Mouse (Mus musculus) left cerebral cortex, postnatal 10 days (tissue): ENCODE measurements around the gene Rassf5. TPM values are rescaled to one million over a fixed set of nuclear protein-coding genes. Genes with fewer than 3 reads are reported as not detected.
"Not testable (repeated sequence)": the region's sequence is repeated elsewhere in the genome, so short reads cannot be mapped to it uniquely, and the experiment has no call there.

ENCODE experiments used
- DNase-seq, 2 experiments: peaks; one replicate each; pipeline ENCODE4 v3.0.0; 2021 to 2022; ENCODE audit warnings: low spot score in 2 of 2, mixed read lengths in 1 of 2; ENCODE audit errors: extremely low spot score in 1 of 2
- intact Hi-C: fragments of 180-260 bp; cut with DNase I; formaldehyde crosslinking; loops from one replicate; pipeline ENCODE4 v1.15.1; 2025
- total RNA-seq, 2 experiments: library from RNA; stranded (reverse); gene quantifications; 2 replicates each; pipeline ENCODE4 v1.2.3; 2021

The Rassf5 gene
- total RNA-seq, 2 experiments from 2014 or later, result 19.9 to 21.8 TPM

- intact Hi-C loops, result no loop called here
- DNase-seq, result no peak
Measured at GRCm38 (mm10) chr1:131161091-131161490, 84.0 kb downstream of the Rassf5 start.

DNA sequence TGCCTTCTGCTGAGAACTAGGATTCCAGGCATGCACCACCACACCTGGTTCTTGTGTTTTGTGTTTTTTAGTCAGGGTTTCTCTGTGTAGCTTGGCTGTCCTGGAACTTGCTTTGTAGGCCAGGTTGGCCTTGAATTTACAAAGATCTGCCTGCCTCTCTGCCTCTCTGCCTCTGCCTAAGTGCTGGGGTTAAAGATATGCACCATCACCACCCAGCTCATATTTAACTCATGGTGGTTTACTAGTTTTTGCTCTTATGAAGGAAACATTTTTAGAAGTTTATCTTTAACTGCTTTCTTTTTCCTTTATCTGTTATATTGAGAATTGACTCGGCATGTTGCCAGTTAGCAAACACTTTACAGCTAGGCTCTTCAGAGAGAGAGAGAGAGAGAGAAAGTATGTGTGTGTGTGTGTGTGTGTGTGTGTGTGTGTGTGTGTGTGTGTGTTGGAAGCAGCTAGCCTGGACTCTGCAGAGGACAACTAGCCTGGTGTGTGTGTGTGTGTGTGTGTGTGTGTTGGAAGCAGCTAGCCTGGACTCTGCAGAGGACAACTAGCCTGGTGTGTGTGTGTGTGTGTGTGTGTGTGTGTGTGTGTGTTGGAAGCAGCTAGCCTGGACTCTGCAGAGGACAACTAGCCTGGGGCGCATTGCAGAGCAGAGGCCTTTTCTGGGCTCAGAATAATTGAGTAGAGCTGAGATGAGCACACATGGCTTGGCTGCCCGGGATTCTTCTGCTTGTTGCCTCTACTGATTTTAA lies 85.3 kb downstream of the Rassf5 start:
- intact Hi-C loops, DNase-seq: not testable (repeated sequence)

- DNase-seq, result no peak
- intact Hi-C loops, result loop anchor here (2.0 kb wide), 1 partner anchor 41 kb away; no protein-coding TSS in a partner anchor
Measured at GRCm38 (mm10) chr1:131155456-131155855, 89.6 kb downstream of the Rassf5 start.

DNA sequence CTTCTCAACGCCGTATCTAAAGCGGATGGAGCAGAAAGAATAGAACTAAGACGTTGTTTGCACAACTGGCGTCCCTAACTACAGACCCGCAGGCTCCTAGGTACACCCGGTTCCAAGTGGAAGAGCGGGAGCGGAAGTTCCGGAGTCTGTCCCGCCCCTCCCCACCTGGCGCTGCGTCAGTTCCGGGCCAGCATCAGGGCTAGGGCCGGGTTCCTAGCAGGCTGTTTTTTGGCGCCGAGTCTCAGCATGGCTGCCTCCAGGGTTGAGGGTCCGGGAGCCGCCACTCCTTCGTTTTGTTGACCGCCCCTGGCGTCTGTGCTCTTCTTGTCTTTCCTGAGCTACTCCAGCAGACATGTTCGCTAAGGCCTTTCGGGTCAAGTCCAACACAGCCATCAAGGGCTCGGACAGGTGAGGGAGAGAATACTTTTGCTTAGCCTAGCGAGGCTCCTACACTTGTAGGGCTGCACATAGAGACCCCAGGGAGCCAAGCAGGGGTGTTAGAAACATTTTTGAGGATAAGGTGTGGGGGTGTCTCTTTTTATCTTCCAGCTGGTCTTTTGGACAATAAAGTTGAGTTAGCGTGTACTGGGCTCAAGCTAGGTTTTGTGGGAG lies 91.9 kb downstream of the Rassf5 start, which contains the start of gene Eif2d:
TSS of gene Eif2d (plus strand) at position 164 of the 612 bp plus-strand sequence.
- intact Hi-C loops, result no loop called here
- peak; percentile 82 to 91 for DNase-seq

DNA sequence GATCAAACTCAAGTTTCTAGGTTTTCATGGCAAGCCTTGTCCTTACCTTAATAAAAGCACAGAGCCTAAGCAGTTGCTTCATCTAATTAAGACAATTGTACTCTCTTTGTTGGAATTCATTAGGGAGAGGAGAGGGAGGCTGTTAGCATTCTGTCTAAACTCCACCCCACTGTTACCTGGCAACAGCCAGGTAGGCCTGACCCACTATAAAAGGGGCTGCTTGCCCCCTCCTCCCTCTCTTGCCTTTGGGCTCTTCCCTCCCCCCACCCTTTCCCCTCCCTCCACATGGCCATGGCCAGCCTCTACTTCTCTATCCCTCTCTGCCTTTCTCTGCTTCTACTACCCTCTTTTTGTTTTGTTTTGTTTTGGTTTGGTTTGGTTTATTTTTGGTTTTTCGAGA lies 95.6 kb downstream of the Rassf5 start:
- intact Hi-C loops, result no loop called here

DNA sequence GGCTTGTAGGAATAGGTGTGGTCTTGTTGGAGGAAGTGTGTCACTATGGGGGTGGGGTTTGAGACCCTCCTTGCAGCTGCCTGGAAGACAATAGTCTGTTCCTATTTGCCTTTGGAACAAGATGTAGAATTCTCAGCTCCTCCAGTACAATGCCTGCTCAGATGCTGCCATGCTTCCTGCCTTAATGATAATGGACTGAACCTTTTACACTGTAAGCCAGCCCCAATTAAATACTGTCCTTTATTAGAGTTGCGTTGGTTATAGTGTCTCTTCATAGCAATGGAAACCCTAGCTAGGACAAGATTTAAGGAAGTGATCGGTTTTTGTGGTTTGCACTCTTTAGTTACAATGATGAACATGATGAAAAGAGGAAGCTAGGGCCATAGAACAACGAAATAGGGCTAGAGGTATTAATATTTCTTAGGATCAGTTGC lies 98.9 kb downstream of the Rassf5 start:
- intact Hi-C loops, result no loop called here
- DNase-seq, result no peak

More for the DNA sequence above, 95.6 kb downstream of the Rassf5 start:
- DNase-seq, result no peak

DNA sequence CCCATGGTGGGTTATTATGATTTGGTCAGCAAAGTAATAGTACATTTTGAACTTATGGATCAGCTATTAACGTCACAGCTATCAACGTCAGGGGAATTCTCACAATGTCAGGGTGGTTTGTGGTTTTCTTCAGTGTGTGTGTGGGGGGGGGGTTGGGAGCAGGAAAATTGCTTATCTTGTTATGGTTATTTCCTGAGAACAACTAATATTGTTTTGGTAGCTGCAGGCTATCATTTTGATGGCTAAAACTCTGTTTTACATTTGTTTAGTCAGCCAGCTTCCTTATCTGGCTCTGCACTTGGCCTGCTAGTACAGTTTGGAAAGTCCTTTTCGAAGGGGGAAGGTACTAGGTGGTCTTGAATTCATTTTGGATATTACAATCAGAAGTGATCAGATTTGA lies 99.8 kb downstream of the Rassf5 start:
- DNase-seq, intact Hi-C loops: not testable (repeated sequence)

- no peak for DNase-seq
- intact Hi-C loops, result no loop called here
Measured at GRCm38 (mm10) chr1:131142472-131142871, 102.6 kb downstream of the Rassf5 start.

DNA sequence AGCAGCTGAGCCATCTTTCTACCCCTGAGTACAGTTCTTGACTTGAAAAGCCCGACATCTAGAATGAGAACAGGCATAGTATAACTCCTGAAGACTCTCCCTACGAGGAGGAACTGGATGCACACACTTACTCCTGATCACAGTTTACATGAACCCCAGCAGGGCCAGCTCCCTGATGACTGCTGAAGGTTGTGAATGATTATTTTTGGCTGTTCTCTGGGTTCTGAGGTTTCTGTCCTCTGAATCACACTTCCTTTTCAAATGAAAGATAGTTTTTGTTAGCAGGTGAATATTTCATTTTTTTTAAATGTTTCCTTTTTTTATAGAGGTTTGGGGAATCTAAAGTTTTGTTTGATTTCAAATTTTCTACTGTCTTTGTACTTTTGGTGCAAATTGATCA lies 103.6 kb downstream of the Rassf5 start:
- no peak for DNase-seq
- intact Hi-C loops, result no loop called here

DNA sequence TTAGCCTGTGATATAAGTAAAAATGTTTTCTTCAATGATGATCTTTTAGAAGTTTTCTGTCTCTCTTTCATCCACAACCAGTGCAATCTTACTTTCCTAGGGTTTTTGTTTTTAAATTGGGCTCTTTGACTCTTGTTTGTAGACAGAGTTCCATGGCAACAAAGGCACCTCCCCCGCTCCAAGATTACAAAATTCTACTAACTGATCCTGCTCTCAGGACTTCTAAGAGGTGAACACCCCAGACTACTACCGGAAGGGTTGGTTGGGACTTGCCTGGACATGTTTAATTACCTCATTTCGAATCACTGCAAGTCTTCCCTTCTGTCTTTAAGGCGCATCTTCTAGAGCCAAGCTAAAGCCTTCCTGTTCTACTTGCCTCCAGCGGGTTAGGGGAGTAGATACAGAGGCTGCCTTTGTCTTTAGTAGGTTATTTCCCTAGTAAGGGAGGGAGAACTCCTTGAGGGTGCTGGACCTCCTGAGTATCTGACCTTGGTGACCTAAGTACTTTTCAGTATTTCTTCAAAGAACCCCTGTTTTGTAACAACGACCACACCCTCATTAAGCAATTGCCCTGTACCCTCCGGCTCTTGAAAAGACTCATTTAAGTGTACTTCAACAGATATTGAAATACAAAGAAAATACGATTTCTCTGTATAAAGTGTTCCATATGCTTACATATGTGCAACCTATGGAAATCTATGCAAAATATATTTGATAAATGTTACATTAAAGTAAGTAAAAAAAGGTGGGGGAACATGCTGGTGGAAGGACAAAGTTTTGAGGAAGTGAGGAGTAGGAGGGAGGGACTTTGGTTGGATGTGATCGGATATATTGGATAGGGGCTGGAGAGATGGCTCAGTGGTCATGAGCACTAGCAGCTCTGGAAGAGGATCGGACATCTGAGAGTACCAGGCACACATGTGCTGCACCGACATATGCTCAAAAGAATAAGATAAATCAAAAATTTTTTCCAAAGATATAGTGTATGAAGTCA lies 105.7 kb downstream of the Rassf5 start:
- intact Hi-C loops, result no loop called here
- no peak for DNase-seq

DNA sequence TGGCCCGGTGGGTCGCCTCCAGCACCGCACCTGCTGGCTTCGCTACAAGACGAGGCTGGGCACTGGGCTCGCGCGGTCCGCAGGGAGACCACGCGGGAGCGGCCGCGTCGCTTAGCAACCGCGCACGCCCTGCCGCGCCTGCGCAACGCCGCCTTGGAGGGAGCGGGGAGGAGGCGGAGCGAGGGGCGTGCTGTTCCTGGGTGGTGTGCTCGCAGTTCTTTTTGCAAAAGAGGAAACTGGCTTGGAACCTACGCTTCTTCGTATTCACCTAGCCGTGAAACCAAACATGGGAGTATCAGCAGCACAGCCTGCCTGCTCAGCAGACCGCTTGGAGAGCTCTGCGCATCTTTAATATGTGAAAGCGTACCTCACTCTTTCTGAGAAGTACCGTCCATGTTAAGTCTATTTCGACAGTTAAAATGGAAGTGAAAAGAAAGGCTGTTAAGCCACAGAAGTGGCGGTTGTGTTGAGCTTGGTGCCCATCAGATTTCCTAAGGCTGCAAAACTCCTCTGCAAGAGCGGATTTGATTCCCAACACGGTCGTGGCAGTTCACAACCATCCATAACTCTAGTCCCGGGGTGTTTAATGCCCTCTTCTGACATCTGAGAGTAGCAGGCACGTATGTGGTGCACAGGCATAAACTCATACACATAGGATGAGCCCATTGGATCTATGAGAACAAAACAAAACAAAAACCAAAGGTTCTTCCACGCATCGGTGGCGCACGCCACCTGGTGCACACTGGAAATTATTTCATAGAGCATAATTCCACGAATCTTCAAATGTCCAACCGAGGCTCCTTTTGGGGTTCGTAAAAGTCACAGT lies 106.7 kb downstream of the Rassf5 start, which contains the start of gene Dyrk3:
TSS of gene Dyrk3 (minus strand) at position 150 of the 826 bp plus-strand sequence.
- intact Hi-C loops, result no loop called here
- peak; percentile 86 to 94 for DNase-seq

- DNase-seq, result no peak
- intact Hi-C loops, result no loop called here
Measured at GRCm38 (mm10) chr1:131137717-131138118, 107.3 kb downstream of the Rassf5 start.

DNA sequence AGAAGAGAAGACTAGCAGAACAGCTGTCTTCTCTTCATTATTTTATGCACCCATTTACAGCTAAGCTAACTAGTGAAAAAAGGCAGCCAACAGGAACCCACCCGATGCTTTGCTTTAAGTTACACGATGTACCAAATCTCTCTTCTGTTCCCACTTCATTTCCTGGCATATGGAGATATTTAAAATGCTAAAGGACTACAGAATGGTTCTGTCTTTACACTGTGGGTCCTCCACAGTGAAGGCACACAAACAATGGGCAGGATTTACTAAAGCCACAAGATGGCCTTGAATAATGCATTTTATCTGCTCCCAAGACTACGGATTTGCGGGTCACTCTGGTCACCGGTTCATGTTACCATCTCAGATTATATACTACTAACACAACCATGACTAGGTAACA lies 107.9 kb downstream of the Rassf5 start:
- intact Hi-C loops, result no loop called here
- no peak for DNase-seq

- DNase-seq, result no peak
Measured at GRCm38 (mm10) chr1:131135960-131136629, 109.0 kb downstream of the Rassf5 start.

GRCm38 (mm10) chr1:131134942-131135522 lies 110.0 kb downstream of the Rassf5 start:
- DNase-seq, result no peak
- intact Hi-C loops, result no loop called here

More at GRCm38 (mm10) chr1:131135960-131136629, 109.0 kb downstream of the Rassf5 start:
- intact Hi-C loops, result no loop called here

DNA sequence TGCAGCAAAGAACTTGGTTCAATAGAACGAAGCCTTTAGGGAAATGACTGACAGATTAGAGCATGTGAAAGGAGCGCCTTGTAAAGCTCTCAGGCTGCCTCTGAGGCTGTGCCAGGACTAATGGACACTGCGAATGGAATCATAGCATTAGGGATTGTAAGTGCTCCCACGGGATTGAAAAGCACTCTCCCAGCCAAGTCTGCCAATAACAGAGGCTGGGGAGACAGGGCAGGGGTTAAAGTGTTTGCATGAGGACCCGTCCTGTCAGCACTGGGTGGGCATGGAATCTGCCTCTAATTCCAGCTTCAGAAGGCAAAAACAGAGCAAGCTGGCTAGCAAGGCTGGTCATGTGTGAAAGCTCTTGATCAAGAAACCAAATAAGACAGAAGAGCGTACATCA lies 110.8 kb downstream of the Rassf5 start:
- intact Hi-C loops, result no loop called here
- no peak for DNase-seq
